Mouse (Mus musculus) left cerebral cortex, adult 9 months (tissue): Measurements from ENCODE around the gene Cish.
A peak's percentile ranks its signal among the peaks of the same experiment; 100 is the strongest.

ENCODE experiments used
- DNase-seq, 2 experiments: peaks; one replicate each; pipeline ENCODE4 v3.0.0; 2022; ENCODE audit warnings: low spot score in 2 of 2

Cish gene

GRCm38 (mm10) chr9:107347586-107348183 lies 51.9 kb downstream of the Cish start:
- no peak for DNase-seq

GRCm38 (mm10) chr9:107349321-107349720 lies 53.5 kb downstream of the Cish start:
- DNase-seq: peak in 1 of 2 experiments; percentile 69
